Mouse (Mus musculus): ENCODE measurements around the gene Acp1.

Acp1 gene

GRCm38 (mm10) chr12:30864347-30864746 is 47.0 kb downstream of the Acp1 start:
- DNase-seq (ENCODE audit: low read depth), result no peak

GRCm38 (mm10) chr12:30856172-30856571 is 55.2 kb downstream of the Acp1 start:
- DNase-seq (ENCODE audit: low read depth), result no peak

- no peak for DNase-seq (ENCODE audit: low read depth)
These were observed 55.8 kb downstream of the Acp1 start for GRCm38 (mm10) chr12:30855442-30856159.

DNA sequence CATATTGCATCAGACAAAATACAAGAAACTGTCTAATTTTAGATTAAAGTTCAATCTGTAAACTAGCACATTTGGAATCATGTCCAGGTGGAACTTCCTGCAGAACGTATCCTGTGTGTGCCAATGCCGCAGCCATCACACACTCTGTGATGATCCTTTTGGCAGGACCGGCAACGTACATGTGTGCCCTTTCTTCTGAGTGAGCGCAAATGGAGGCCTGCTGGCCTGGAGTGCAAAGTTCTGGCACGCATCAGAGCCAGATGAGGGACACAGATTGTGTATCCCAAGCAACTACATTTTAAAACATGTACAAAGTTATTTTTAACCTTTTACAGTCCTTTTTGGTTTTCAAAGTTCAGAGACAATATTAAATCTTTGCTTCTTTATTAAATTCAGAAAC is 59.5 kb downstream of the Acp1 start:
- no peak for DNase-seq (ENCODE audit: low read depth)

DNA sequence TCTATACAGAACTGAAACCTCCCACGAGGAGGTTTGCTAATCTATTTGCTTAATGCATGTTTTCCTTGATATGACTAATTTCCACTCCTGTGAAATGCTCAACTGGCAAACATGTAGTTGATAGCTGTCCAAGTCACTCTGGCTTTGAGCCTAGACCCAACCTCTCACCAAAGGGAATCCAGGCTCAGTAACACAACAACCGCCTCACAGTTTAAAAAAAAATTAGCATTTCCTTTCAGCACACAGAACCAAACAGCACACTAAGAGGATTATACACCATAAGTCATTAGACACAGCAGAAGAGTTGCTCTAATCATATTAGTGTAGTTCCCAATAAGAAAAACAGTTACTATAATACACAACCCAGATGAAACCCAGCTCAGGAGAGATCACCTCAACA is 60.5 kb downstream of the Acp1 start:
- no peak for DNase-seq (ENCODE audit: low read depth)

DNA sequence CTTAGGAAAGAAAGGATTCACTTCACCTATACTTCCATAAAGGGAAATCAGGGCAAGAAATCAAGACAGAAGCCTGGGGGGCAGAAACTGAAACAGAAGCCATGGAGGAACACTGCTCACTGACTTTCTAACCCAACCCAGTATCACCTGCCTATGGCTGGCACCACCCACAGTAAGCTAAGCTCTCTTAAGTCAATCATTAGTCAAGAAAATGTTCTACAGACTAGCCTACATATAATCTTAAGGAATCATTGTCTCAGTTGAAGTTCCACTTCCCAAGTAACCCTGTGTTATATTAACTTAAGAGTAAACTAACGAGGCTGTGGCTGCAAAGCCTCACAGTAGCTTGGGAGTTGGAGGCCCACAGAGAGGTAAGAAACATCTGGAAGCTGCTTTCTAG is 62.9 kb downstream of the Acp1 start:
- no peak for DNase-seq (ENCODE audit: low read depth)
